Mouse (Mus musculus): ENCODE results near the gene March9. TPM values are rescaled to one million over a fixed set of nuclear protein-coding genes. Genes with fewer than 3 reads are reported as not detected.

March9 gene
- total and polyA plus RNA-seq, 2 experiments from 2014 or later: 0.14 to 0.65 TPM

DNA sequence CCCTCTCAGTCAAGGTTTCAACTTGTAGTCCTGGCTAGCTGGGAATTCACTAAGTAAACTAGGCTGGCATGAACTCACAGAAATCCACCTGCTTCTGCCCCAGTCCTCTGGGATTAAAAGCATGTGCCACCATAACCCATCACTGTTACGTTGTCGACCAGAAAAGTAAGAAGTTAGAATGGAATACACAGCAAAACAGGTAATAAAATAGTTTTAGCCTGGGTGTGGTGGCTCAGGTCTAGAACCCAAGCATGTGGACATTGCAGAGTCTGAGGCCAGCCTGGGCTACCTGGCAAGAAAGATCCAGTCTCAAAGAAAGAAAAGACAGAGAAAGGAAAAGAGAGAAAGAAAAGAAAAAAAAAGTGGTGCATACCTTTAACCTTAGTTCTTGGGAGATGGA lies 1.5 kb upstream of the March9 start:
- no peak for ATAC-seq (ENCODE audit: insufficient read depth, low read depth)
- Histone ChIP-seq H3K4me2 (ENCODE audit: low read depth, low read length) (no peak overlapping the region), H3K27ac (ENCODE audit: low read depth) (no peak overlapping the region), H3K9ac (replicated peaks; ENCODE audit: low read depth, low read length) (no peak overlapping the region), H3K36me3 (replicated peaks; ENCODE audit: control insufficient read depth, insufficient read depth, low read length) (peaks cover 19% of the 10 kb centered on the region), H3K9me3 (replicated peaks; ENCODE audit: control insufficient read depth, low read length) (no peaks in the 10 kb centered on the region), H3K27me3 (ENCODE audit: control insufficient read depth, insufficient read depth, low read length) (peaks cover 17% of the 10 kb centered on the region), H3K4me1 (ENCODE audit: control insufficient read depth, insufficient read depth) (peaks cover 7% of the 10 kb centered on the region), H3K4me3 (ENCODE audit: low read depth, low read length) (no peak overlapping the region)
- 66% methylated on average over 2 of the region's 2 CpGs for WGBS
- TF ChIP-seq CTCF (IDR thresholded peaks at IDR 0.05; ENCODE audit: low read depth): no peak
- TF ChIP-seq EP300 (IDR thresholded peaks at IDR 0.05; ENCODE audit: low read depth): no peak
- no peak for DNase-seq (ENCODE audit: low spot score)

DNA sequence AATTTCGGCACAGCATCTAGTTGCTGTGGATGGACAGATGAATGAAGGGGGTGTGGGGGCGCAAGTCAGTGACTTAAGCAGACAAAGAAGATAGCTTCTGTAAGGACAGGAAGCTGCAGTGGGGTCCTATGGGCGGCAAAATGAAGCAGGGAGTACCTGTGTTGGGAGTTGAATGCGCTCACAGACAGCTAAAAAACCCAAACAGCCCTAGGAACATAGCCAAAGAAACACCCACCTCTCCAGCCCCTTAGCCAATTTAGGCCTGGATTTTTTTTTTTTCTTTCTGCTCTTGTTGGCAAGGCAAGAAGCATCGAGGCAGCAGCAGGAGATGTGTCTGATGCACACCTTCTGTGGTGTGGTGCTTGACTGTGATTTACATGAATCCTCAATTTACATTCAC lies 1.1 kb upstream of the March9 start:
- no peak for ATAC-seq (ENCODE audit: insufficient read depth, low read depth)
- H3K4me1 ChIP-seq (ENCODE audit: control insufficient read depth, insufficient read depth): peaks cover 7% of the 10 kb centered on the region
- DNase-seq (ENCODE audit: low spot score): no peak
- no peak overlapping the region for H3K9ac ChIP-seq (replicated peaks; ENCODE audit: low read depth, low read length)
- TF ChIP-seq EP300 (IDR thresholded peaks at IDR 0.05; ENCODE audit: low read depth) (no peak), CTCF (IDR thresholded peaks at IDR 0.05; ENCODE audit: low read depth) (no peak)
- H3K9me3 ChIP-seq (replicated peaks; ENCODE audit: control insufficient read depth, low read length): no peaks in the 10 kb centered on the region
- WGBS: 45% methylated on average over 5 of the region's 5 CpGs
- H3K27me3 ChIP-seq (ENCODE audit: control insufficient read depth, insufficient read depth, low read length): peaks cover 17% of the 10 kb centered on the region
- no peak overlapping the region for H3K4me2 ChIP-seq (ENCODE audit: low read depth, low read length)
- peaks cover 15% of the 10 kb centered on the region for H3K36me3 ChIP-seq (replicated peaks; ENCODE audit: control insufficient read depth, insufficient read depth, low read length)
- no peak overlapping the region for H3K4me3 ChIP-seq (ENCODE audit: low read depth, low read length)
- H3K27ac ChIP-seq (ENCODE audit: low read depth): no peak overlapping the region

DNA sequence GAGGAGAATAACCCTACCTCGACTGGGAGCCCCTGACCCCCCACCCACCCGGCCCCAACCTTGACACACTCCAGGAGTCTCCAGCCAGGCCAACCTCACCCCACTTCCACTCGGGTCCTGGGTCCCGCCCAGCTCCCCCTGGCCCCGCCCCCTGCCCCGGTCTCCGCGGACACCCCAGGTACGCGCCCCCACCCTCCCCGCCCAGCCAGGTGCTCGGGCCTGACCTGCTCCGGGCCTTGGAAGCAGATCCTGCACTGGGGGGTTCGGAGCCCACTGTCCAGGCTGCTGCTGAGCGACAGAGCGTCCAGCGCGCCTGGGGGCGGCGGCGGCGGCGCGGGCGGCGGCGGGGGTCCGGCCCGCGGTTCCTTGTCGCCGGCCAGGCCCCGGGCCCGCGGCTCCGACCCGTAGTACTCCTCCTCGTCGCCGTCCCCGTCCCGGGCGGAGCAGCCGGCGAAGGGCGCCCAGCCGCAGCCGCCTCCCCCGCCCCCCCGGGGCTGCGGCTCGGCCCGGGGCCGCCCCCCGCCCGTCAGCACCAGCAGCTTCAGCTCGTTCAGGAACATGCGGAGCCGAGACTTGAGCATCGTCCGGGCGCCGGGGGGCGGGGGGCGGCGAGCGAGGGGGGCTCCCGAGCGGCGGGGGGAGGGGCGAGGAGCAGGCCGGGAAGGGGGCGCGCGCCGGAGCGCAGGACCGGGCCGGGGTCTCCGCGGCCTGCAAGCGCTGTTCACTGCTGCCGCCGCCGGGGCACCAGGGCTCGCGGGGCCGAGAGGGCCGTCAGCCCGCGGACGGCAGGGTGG lies 613 bp downstream of the March9 start:
- peak overlapping the region; percentile 100 for H3K4me2 ChIP-seq (ENCODE audit: low read depth, low read length)
- peak overlapping the region; percentile 76 for H3K4me3 ChIP-seq (ENCODE audit: low read depth, low read length)
- no peaks in the 10 kb centered on the region for H3K36me3 ChIP-seq (replicated peaks; ENCODE audit: control insufficient read depth, insufficient read depth, low read length)
- no peak for TF ChIP-seq CTCF (IDR thresholded peaks at IDR 0.05; ENCODE audit: low read depth)
- no peak for TF ChIP-seq EP300 (IDR thresholded peaks at IDR 0.05; ENCODE audit: low read depth)
- no peak overlapping the region for H3K27ac ChIP-seq (ENCODE audit: low read depth)
- no peaks in the 10 kb centered on the region for H3K9me3 ChIP-seq (replicated peaks; ENCODE audit: control insufficient read depth, low read length)
- DNase-seq (ENCODE audit: low spot score) (no peak), ATAC-seq (ENCODE audit: insufficient read depth, low read depth) (no peak)
- peaks cover 17% of the 10 kb centered on the region for H3K27me3 ChIP-seq (ENCODE audit: control insufficient read depth, insufficient read depth, low read length)
- peaks cover 2% of the 10 kb centered on the region; the same call in 1 of the 2 replicates for H3K4me1 ChIP-seq (ENCODE audit: control insufficient read depth, insufficient read depth)
- WGBS: 1% methylated on average over 29 of the region's 92 CpGs
- peak overlapping the region; percentile 59 for H3K9ac ChIP-seq (replicated peaks; ENCODE audit: low read depth, low read length)

DNA sequence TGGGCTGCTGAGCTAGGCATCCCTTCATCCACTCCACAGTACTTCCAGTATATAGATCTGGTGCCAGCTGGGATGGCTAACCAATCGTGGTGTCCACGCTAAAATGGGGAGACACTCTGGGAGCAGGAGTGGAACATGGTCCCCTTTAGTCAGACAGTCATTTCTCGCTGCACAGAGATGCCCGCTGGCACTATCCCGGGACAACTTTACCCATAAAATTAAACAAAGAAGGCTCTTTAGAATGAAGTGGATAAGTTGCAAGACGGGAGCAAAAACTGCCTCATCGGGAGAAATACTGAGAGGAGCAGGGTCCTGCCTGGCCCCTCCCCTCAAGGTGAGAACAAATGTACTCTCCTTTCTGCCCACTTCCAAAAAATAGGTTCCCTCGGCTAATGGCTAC lies 1.3 kb downstream of the March9 start:
- no peak for ATAC-seq (ENCODE audit: insufficient read depth, low read depth)
- H3K27me3 ChIP-seq (ENCODE audit: control insufficient read depth, insufficient read depth, low read length): peaks cover 17% of the 10 kb centered on the region

DNA sequence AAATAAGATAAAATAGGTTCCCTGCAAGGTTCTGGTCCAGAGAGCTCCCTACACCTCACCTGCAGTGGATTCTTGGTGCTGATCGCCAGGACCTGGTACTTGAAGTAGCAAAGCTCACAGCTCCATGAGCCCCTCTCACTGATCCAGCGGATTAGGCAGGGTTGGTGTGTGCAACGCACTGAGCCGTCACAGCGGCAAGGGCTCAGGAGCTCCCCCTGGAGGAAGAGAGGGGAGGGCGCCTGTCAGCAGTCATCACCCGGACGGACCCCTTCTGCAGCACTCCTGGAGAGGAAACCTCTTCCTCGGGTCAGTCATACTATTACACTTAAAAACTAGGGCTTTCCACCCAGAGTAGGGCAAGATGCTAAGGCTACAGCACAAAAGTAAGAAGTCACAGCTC lies 1.8 kb downstream of the March9 start:
- peaks cover 17% of the 10 kb centered on the region for H3K27me3 ChIP-seq (ENCODE audit: control insufficient read depth, insufficient read depth, low read length)
- H3K9ac ChIP-seq (replicated peaks; ENCODE audit: low read depth, low read length): no peak overlapping the region
- H3K27ac ChIP-seq (ENCODE audit: low read depth): no peak overlapping the region
- 2% methylated on average over 9 of the region's 9 CpGs for WGBS
- H3K4me1 ChIP-seq (ENCODE audit: control insufficient read depth, insufficient read depth): no peaks in the 10 kb centered on the region
- DNase-seq (ENCODE audit: low spot score): no peak
- no peak for ATAC-seq (ENCODE audit: insufficient read depth, low read depth)
- peak overlapping the region; percentile 8; the same call in 1 of the 2 replicates for H3K4me2 ChIP-seq (ENCODE audit: low read depth, low read length)
- H3K36me3 ChIP-seq (replicated peaks; ENCODE audit: control insufficient read depth, insufficient read depth, low read length): no peaks in the 10 kb centered on the region
- no peak overlapping the region for H3K4me3 ChIP-seq (ENCODE audit: low read depth, low read length)
- H3K9me3 ChIP-seq (replicated peaks; ENCODE audit: control insufficient read depth, low read length): no peaks in the 10 kb centered on the region
- TF ChIP-seq EP300 (IDR thresholded peaks at IDR 0.05; ENCODE audit: low read depth) (no peak), CTCF (IDR thresholded peaks at IDR 0.05; ENCODE audit: low read depth) (peak; percentile 84)

More for the DNA sequence above, 1.3 kb downstream of the March9 start:
- no peak for TF ChIP-seq CTCF (IDR thresholded peaks at IDR 0.05; ENCODE audit: low read depth)
- no peak for TF ChIP-seq EP300 (IDR thresholded peaks at IDR 0.05; ENCODE audit: low read depth)
- no peaks in the 10 kb centered on the region for H3K36me3 ChIP-seq (replicated peaks; ENCODE audit: control insufficient read depth, insufficient read depth, low read length)
- no peak overlapping the region for H3K27ac ChIP-seq (ENCODE audit: low read depth)
- H3K9me3 ChIP-seq (replicated peaks; ENCODE audit: control insufficient read depth, low read length): no peaks in the 10 kb centered on the region
- H3K9ac ChIP-seq (replicated peaks; ENCODE audit: low read depth, low read length): no peak overlapping the region
- peak overlapping the region; percentile 76 for H3K4me3 ChIP-seq (ENCODE audit: low read depth, low read length)
- no peak for DNase-seq (ENCODE audit: low spot score)
- H3K4me1 ChIP-seq (ENCODE audit: control insufficient read depth, insufficient read depth): no peaks in the 10 kb centered on the region
- WGBS: 11% methylated on average over 8 of the region's 8 CpGs
- H3K4me2 ChIP-seq (ENCODE audit: low read depth, low read length): peak overlapping the region; percentile 100

Measured in heart, postnatal 0 days (tissue).